ENCODE assay signal across 8 mouse cellular contexts in genomic region chr13:38579971-38580600, GRCm38 (mm10). TPM values are rescaled to one million over a fixed set of nuclear protein-coding genes. Genes with fewer than 3 reads are reported as not detected.
DNase-seq lines count a peak whose midpoint lies in the region; ATAC-seq and TF ChIP-seq lines count a peak whose summit lies in the region.

No protein-coding gene starts in this region.

- peak overlapping the region; percentile 39 for H3K27ac ChIP-seq in heart, adult 2 months
- H3K27ac ChIP-seq in intestine, embryonic 15.5 days = no peak overlapping the region

- H3K9ac ChIP-seq in heart, adult 2 months (ENCODE audit: low read depth, low read length) = no peak overlapping the region
- H3K9ac ChIP-seq in intestine, embryonic 15.5 days = no peak overlapping the region

- WGBS in heart, adult 2 months = 3% methylated on average over 25 of the region's 25 CpGs
- 50% methylated on average over 25 of the region's 25 CpGs for WGBS in intestine, embryonic 15.5 days

- H3K4me3 ChIP-seq in heart, adult 2 months = peak overlapping the region; percentile 44
- no peak overlapping the region; the same call in 1 of the 2 replicates for H3K4me3 ChIP-seq in intestine, embryonic 15.5 days (replicated peaks)

- no peaks in the 10 kb centered on the region for H3K9me3 ChIP-seq in intestine, embryonic 15.5 days

- H3K27me3 ChIP-seq in heart, adult 2 months (ENCODE audit: control insufficient read depth, insufficient read depth, low read length) = no peaks in the 10 kb centered on the region
- no peaks in the 10 kb centered on the region for H3K27me3 ChIP-seq in intestine, embryonic 15.5 days (replicated peaks)

- TF ChIP-seq EP300 in heart, adult 2 months (IDR thresholded peaks at IDR 0.05; ENCODE audit: insufficient read depth, low read depth, low read length) = no peak

- peak overlapping the region; percentile 42 for H3K4me2 ChIP-seq in intestine, embryonic 15.5 days (replicated peaks)

- no peak for TF ChIP-seq CTCF in heart, adult 2 months (IDR thresholded peaks at IDR 0.05)

- peaks cover 6% of the 10 kb centered on the region for H3K4me1 ChIP-seq in heart, adult 2 months (ENCODE audit: control insufficient read depth, insufficient read depth, low read length)
- 0 out of 2 replicates have a peak, but pooled peaks cover 4% of the 10 kb centered on the region for H3K4me1 ChIP-seq in intestine, embryonic 15.5 days (replicated peaks)

- TF ChIP-seq POLR2A in heart, adult 2 months (IDR thresholded peaks at IDR 0.05; ENCODE audit: insufficient read depth, low read depth, low read length) = no peak

- no peak for ATAC-seq in intestine, embryonic 15.5 days

- DNase-seq in heart, adult 11 months = peak; percentile 97
- DNase-seq in heart, adult 8-10 months (ENCODE audit: low spot score) = no peak
- DNase-seq in heart, adult 2 months = peak; percentile 54 to 72
- DNase-seq in lung, postnatal 10 days = peak; percentile 81
- no peak for DNase-seq in adipocyte (ENCODE audit: low spot score)
- no peak for DNase-seq in urinary bladder, postnatal 10 days (ENCODE audit: low spot score)
- DNase-seq in embryo, embryonic 9.5 days (ENCODE audit: extremely low spot score) = no peak

- no peaks in the 10 kb centered on the region for H3K36me3 ChIP-seq in heart, adult 2 months (ENCODE audit: control insufficient read depth, insufficient read depth, low read length)
- no peaks in the 10 kb centered on the region for H3K36me3 ChIP-seq in intestine, embryonic 15.5 days

- H3K79me2 ChIP-seq in heart, adult 2 months (replicated peaks; ENCODE audit: control insufficient read depth, insufficient read depth, low read length) = no peaks in the 10 kb centered on the region

- intact Hi-C loops in heart, adult 2 months (cut with DNase I) = loop anchor here (2.0 kb wide), 2 partner anchors 51 to 237 kb away; partner anchors contain the start of gene Txndc5

RNA-seq across cellular contexts. Expression of gene Txndc5, which starts 51.5 kb away (rescaled TPM):
- 10 to 100 TPM; 31.4 to 37.3 (median 34.8) TPM for total RNA-seq in heart, adult 8-10 months (2022)
- total RNA-seq in heart, adult 2 months (2021) = 10 to 100 TPM; 29.7 to 34.7 TPM
- polyA plus RNA-seq in heart, adult 2 months (2012; rRNA removed) = 39.5 and 43.0 TPM in 2 replicates
- polyA plus RNA-seq in intestine, embryonic 15.5 days (2015; fragmentation: Nextera tagmentation; extraction: Ambion mirVana) = 245 and 256 TPM in 2 replicates

RNA-seq across cellular contexts. Expression of gene Bloc1s5, which starts 54.8 kb away (rescaled TPM):
- total RNA-seq in heart, adult 8-10 months (2022) = 10 to 100 TPM; 10.7 to 14.6 (median 11.4) TPM
- total RNA-seq in heart, adult 2 months (2021) = 10 to 100 TPM; 10.5 to 12.0 TPM
- 5.2 and 7.9 TPM in 2 replicates for polyA plus RNA-seq in heart, adult 2 months (2012; rRNA removed)
- polyA plus RNA-seq in intestine, embryonic 15.5 days (2015; fragmentation: Nextera tagmentation; extraction: Ambion mirVana) = 14.3 and 15.9 TPM in 2 replicates

Comparison
In these comparisons a context has a peak if more than half of its experiments do, and no peak if none do; other contexts are left out.
1. DNase-seq: peak in heart, adult 11 months (single experiment), heart, adult 2 months (2 of 2) and lung, postnatal 10 days (single experiment); none in heart, adult 8-10 months (single experiment), adipocyte (single experiment), urinary bladder, postnatal 10 days (single experiment) and embryo, embryonic 9.5 days (single experiment).